Mouse (Mus musculus) mouse trophoblast stem cell (cell line): ENCODE measurements around the gene Utp4.
"Not testable (repeated sequence)": the region's sequence is repeated elsewhere in the genome, so short reads cannot be mapped to it uniquely, and the experiment has no call there.

ENCODE experiments used
- in situ Hi-C, 2 experiments: fragments of 300-500 bp; cut with MseI, MboI; formaldehyde crosslinking; loops; 2 replicates in 1 of 2; 3 replicates in 1 of 2; pipeline ENCODE4 v1.15.1; 2025

The Utp4 gene

DNA sequence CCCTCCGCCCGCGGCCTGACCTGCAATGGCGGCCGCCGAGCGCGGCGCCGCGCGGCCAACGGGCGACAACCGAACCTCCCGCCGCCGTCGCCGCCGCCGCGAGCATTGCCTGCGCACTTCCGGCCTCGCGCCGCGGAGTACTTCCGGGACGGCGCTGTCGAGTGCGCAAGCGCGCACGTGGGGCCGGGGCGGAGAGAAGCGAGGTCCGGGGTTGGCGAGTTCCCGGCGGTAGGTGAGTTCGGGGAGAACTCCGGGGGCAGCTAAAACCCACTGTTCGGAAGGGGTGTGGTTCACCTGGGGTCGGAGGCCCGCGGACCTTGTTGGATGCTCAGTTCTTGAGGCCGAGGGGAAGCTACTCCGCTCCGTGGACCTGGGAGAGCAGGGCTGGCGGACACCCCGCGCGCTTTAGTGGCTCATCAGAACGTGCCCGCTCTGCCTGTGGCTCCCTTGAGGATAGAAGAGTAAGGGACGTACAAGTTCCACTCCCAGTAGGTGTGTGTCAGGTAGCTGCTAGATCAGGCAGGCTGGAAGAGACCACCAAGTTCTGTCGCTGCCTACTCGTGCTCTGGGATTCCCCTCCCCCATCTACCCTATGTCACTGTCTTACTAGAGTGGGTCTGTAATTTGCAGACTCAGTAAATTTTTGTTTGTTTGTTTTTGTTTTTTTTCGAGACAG, at the start of gene Utp4:
Gene Utp4, plus strand, starts transcription at position 156 of the 676 bp plus-strand sequence.
- in situ Hi-C loops = no loop called here

DNA sequence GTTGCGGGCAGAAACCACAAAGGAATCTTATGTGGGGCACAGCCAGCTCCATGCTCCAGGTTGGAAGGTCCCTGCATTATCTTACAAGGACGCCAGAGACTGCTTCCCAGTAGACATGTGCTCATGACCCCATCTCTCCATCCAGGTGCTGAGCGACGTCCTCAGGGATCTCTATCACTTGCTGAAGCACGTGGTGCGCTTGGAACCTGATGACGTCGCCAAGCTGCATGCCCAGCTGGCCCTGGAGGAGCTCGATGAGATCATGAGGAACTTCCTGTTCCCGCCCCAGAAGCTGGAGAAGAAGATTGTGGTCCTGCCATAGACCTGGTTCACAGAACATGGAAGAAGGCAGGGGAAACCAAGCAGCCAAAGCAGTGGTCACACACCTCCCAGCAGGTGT, 43.4 kb upstream of the Utp4 start:
- in situ Hi-C loops = no loop called here

DNA sequence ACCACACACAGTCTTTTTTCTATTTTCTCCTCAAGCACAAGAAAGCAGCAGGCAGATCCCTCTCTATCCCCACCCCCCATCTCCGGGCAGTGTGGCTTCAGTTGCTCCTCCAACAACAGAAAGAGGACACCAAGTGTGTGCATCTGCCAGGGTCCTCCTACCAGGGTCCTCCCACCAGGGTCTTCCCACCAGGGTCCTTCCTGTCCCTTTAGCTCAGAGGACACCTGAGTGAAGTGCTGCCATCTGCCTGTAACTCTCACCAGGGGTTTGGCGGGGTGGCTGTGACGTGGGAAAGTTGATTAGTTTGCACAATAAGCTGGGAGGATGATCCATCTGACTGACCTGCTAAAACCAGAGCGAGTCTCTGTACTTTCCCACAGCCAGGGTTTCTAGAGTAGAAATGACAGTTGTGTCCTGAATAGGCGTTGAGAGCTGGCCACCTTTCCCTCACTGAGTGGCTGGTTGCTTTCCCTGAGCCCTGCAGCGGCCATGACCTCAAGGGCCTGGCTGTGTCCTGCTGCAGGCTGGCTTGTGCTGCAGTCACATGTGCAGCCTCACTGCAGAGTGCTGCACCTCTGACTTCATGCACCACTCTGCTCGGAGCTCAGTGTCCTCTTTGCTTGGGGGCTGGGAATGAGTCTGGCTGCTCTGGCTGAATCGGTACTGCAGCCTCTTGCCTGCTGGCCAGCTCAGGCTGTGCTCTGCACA, 38.7 kb upstream of the Utp4 start:
- in situ Hi-C loops = no loop called here

DNA sequence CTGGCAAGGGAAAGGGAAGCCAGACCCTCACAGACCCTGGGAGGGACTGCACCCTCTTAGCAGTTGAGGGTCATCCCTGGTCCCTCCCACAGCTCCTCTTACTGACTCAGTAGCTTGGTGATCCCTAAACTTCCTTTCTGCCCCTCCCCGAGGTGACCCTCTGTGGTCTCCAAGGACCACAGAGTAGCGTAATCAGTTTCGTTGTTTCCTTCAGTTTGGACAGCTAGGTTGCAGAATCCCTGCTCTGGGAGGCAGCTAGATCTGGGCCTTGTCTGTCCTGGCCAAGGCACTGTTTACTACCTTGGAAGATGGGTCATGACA, 38.2 kb upstream of the Utp4 start:
- in situ Hi-C loops = no loop called here

DNA sequence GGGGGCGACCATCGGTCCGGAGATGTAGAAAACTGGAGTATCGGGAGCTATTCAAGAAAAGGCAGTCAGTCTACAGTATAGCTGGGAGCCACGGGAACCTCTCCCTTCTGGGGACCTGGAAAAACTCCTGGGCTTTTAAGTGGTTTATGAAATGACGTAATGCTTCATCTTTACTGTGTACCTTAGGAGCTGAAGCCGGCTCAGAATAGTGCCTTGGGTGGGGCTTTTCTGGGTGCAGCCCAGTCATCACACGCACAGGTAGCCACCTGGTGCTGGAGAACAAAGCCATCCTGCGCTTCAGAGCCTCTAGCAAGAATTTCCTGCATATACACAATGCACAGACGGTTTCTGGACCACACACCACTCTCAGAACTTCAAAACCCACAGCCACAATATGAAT, 30.6 kb upstream of the Utp4 start:
- in situ Hi-C loops = no loop called here

DNA sequence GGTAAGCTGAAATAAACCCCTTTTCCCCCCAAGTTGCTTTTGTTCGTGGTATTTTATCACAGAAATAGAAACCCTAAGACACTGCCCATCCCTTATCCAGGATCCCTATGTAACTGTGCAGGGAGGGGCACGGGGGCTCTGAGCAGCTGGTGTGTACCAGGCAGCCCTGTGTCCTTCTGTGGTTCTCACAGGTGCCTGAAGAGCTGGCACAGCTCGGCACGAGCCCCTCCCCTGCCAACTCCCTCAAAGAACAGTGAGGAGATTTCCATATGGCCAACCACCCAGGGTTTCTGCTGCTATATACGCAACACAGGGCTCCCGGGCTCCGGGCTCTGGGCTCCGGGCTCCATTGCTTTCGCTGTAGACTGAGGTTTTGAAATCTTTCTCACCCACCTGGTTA, 28.1 kb upstream of the Utp4 start:
- in situ Hi-C loops = no loop called here

DNA sequence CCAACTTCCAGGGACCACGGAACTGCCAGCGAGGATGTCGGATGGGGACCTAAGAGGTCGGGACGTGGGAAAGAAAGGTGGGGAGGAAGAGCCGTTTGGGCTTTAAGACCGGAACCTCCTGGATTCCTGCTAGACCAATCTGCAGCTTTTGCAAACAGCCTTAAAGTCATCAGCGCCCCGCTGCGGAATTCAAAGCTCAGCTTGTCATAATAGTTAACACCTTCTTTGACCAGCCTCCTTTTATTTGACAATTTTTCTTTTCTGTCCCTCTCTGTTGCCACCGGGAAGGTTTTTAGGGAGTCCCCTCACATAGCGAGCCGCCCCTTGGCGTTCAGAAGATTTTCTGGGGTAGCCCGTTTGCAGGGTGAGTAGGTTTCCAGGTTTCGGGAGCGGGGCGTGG, 23.4 kb upstream of the Utp4 start, which contains the start of gene Has3:
Gene Has3, plus strand, starts transcription at position 192 of the 400 bp plus-strand sequence.
- in situ Hi-C loops = no loop called here

DNA sequence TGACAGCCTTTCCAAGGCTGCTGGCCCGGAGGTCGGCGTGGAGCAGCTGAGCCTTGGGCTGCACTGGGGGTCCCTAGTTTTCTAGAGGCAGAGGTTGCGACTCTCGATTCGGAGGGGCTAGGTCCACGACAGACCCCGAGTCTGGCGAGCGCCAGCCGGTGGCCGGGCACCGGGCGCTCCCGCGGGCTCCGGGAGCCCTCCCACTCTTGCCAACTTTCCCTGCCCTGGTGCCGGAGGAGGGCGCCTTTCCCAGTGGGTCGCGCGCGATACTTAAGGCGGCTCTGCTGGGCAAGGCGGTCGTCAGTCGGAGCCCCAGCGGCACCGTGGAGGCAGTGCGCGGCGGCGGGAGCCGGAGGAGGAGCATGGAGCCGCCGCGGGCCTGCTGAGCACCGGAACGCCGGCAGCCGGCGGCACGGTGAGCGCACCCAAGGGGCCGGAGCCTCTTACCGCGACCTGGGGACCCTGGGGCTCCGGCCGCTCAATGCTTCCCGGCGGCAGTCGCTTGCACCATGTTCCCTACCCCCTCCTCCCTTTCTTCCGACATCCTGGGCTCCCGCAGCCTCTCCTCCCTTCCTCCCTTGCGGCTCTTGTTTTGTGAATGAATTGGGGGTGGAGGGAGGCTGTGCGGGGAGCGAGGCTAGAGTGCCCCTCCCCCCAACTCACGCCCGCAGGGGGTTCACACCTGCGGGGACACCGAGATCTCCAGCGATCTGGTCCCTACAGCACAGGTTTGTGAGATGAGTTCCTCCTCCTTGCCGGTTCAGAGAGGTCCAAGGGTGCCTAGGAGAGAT, 22.7 kb upstream of the Utp4 start:
- in situ Hi-C loops = no loop called here

DNA sequence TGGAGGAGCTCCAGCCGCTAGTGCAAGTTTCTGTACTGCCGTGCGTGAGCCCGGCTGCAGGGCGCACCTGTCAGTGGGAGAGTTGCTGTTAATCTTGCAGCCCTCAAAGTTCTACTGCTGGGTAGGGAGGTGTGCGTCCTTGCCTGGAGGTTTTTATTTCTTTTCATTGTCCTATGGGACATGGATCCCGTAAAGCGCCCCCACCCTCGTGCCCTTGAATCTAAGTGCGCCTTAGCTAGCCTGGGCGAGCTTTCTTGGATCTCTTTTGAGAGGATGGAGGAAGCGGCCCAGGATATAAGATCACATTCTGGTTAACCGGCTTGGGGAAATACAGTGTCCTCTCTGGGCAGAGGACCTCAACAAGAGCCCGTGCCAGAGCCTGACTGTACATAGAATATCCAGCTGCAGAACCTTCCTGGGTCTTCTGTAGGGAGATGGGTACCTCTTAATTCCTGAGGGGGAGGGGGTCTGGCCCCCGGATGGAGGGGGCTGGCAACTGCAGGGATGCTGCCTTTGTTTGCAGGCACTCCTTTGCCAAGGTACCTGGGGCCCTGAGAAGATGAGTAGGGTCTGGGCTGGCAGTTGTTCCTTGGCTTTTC, 22.0 kb upstream of the Utp4 start:
- in situ Hi-C loops = no loop called here

DNA sequence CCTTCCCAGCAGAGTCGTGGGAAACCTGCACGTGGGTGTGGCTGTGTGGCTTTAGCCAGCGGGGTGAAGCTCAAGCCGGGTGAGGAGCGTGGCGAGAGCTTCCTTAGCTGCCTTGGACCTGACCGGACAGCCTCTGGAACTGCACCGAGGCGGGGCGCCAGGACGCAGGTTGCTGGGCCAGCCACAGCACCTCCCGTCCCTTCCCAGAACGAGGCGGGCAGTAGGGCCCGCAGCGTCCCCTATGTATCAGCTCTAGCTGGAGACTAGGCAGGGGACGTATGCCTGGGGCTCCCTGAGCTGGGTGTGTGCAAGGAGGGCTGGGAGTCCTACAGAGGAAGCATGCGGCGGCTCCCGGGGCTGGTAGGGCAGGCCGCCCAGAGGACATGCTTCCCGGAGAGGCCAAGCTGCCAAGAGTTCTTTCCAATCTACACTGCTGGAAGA, 21.5 kb upstream of the Utp4 start:
- in situ Hi-C loops = no loop called here

DNA sequence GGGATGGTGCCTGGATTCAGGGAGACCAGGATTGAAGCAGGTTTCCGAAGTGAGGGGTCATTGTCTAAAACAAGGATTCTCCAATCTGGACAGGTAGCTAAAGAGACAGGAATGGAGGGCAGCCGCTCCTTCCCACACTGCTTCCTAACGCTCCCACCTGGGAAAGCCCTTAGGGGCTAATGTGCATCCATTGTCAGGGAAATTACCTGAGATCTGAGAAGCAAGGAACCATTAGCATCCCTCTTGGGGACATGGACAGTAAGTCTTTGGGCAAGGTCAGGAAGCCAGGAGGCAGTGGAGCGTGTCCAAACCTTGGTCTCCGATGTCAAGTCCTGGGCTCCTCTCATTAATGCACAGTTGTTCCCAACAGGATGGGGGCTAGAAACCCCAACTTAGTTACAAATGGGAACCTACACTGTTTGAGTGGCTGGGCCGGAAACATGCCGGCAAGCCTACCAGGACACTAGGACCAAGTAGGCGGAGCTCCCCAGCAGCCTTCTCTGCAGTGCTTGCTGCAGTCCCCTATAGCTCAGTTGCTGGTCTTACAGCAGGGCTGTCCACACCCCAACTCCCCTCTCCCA, 20.9 kb upstream of the Utp4 start:
- in situ Hi-C loops = no loop called here

DNA sequence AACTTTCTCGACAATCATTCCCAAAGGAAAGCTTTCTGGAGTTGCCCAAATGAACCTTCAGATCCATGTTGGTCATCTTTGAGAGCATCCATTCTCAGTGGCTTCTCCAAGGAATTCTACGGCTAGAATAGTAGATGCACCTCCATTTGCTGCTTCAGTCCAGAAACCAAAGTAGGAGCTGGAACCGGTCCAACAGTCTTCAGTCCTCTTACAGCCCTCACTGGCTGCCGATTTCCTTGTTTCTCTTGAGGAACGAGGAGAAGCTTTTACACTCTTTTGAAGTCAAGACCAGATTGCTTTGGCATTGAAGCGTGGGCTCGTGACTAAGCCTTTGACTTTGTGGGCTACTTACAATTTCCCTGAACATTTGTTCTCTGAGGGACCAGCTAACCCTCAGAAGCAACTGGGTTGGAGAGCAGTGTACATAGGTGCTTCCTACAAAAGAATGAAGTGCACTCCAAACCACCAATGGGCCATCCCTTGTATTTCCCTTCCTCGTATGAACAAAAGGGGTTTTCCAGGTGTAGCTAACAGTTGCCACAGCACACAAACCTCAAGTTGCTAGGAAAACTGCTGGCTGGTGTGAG, 13.2 kb upstream of the Utp4 start:
- in situ Hi-C loops = no loop called here

DNA sequence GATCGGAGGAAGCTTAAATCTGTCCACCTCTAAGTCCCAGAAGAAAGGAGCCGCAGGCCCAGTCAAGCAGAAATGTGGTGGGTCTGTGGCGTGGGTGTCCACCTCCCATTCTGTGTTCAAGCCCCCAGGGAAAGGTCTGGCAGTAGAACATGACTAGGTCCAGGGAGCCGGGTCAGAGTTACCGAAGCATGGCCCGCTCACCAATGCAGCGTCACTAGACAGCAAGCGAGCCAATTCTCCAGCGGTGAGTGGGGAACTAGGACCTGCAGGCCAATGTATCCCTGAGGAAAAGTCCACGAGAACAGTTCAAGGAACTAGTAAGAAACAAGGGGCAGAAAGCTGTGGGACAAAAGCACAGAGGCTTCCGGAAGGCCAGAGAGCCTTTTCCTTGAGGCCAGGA, 9.3 kb upstream of the Utp4 start:
- in situ Hi-C loops = not testable (repeated sequence)

DNA sequence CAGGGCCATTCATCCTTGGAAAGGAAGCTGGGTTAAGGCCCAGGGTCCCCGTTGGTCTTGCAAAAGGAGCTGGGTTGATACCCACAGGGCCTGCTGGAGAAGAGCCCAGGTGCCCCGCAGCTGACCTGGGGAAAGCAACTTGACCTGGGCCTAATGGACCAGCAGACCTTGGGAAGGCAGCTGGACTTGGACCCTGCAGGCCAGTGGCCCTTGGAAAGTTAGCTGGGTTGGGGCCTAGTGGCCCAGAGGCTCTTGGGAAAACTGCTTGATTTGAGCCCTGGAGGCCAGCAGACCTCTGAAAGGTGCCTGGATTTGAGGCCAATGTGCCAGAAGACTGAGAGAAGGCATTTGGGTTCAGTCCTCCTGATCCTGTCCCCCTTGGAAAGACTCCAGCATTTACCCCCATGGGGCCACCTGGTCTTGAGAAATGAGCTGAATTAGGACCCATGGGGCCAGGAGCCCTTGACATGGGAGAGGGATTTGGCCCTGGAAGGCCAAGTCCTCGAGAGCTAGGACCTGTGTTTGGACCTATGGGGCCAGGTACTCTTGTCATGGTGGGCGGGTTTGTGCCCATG, 8.5 kb upstream of the Utp4 start:
- in situ Hi-C loops = loop anchor here in 1 of 2 experiments (5.0 kb wide), 1 partner anchor 188 kb away; no protein-coding TSS in a partner anchor

DNA sequence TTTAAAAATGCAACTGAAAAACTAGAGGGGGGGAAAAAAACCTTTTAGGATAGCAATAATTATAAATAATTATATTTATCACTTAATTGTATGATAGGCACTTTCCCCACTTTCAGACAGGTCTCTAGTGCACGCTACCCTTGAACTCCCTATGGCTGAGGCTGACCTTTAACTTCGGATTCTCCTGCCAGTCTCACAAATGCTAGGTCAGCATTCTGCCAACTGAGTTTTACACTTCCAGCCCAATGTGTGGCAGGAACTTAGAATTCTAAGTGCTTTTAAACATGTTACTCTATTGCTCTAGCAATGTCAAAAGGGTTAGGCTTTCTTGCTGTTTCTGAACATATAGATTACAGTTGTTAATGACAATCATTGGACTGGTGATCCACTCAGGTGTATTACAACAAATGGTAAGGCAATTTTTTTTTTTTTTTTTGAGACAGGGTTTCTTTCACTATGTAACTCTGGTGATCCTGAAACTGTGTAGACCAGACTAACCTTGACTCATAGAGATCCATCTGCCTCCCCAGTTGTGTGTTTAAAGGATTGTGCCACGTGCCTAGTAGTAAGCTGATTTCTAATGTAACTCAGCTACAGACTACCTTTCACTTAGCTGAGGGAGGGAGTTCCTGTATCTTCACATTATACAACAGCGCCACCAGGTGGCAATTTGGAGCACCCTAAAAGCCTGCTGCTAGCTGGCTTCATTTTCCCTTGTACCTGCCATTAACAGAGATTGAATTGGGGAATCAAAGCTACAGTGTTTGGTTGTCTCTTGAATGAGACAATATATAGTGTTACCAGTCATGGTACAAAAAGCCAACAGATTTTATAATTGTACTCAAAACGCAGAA, 5.9 kb upstream of the Utp4 start:
- in situ Hi-C loops = loop anchor here in 1 of 2 experiments (5.0 kb wide), 1 partner anchor 190 kb away; no protein-coding TSS in a partner anchor

DNA sequence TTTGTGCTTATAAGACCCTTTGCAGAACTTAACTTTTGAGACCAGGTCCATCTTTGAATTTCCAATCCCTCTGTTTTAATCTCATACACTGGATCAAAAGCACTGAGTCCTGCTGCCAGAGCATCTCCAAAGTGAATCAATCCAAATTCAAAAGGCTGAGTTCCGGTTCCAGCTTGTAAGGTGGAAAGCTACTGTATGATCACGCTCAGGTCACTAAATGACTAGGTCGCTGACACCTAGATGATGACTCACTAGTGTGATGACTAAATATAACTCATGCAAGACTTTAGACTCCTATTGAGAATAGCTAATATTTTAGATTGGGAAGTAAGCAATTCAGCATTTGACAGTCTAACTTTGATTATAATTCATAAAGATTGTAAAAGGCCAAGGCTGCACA, 4.6 kb upstream of the Utp4 start:
- in situ Hi-C loops = loop anchor here in 1 of 2 experiments (5.0 kb wide), 1 partner anchor 192 kb away; no protein-coding TSS in a partner anchor

DNA sequence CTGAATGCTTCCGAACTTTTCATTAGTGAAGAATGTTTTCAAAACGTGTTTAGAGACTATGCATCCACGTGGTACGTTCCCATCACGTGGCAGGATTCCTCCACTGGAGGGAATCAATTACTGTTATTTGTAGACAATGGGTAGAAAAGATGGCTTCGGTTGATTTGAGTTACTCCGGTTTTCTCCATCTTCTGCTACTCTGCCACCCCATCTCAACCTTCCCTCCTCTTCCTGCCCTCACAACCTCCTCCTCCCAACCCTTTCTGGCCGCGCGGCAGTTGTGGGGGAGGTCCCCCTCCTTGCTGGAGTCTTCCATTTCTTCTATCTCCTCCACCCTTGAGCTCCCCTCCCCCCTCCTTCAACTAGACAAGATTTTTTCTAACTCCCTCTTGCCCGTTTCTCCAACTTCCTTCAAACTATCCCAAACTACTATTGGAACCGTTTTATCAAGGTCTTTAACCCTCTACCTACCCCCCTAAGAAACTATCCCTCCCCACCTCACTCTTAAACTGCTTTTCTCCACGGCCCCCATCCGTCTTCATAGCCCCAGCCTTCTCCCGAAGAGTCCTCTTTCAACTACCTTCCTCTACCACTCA, 1.1 kb upstream of the Utp4 start:
- in situ Hi-C loops = no loop called here

DNA sequence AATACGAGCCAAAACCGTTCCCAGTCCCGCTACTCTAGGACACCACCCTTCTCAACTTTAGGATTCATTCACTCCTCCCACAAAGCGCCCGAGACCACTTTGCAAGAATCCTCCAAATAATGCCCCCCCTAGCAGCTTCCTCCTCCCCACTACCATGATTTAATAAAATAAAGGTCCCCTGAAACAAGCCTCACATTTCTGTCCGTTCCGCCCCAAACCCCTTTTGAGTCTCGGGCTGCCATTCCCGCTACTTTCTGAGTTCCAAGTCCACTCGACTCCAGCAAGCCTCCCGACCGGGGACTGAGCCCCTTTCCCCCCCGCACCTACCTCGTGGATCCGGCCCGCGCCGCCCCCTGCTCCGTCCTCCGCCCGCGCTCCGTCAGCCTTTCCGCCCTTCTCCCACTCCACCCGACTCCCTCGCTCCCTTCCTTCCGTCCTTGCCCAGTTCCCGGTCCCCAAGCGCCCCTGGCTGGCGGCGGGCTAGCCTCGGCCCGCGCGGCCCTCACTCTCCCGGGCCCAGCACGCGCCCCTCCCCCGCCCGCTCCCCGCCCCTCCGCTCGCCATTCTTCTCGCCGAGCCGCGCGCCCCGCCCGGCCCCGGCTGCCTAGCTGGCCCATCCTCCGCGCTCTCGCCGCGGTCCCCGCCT, 507 bp upstream of the Utp4 start:
- in situ Hi-C loops = no loop called here

DNA sequence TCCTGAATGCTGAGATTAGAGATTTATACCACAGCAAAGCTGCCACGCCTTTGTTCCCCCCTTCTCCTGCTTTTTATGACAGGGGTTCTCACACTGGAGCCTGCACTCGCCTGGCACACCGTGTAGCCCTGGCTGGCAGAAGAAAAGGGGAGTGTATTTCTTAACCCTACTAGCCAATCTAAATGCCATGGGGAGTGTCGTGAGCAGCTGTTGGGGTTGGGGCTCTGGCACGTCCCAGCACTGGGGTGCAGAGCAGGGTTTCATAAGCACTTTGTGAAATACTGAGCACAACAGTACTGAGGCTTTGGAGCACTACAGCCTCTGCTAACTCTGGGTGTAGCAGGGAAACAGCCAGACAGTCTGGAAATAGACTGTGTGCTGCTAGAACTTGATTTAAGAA, 6.0 kb downstream of the Utp4 start:
- in situ Hi-C loops = no loop called here
